25 mouse cellular contexts compared by ENCODE assay signal in the genomic region with DNA sequence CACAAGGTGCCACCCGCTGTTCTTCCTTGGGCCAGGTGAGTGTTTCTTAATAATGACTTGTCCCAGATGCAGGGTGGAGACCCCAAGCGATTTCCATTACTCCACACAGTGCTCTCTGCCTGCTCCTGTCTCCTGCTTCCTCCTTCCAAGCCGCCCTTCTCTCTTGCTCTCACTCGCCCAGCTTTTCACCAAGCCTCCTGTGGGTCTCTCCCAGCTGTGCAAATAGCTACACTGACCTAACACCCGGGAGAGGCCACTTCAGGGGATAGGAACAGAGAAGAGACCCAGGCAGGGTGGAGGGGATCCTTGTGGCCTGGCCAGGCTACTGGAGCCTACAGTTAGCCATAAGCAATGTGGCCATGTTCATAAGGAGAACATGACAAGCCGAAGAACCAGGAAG. TPM values are rescaled to one million over a fixed set of nuclear protein-coding genes. Genes with fewer than 3 reads are reported as not detected.
DNase-seq lines count a peak whose midpoint lies in the region; ATAC-seq lines count a peak whose summit lies in the region.
"Had no signal": no experiment of that assay in that cellular context is flagged by ENCODE, and none has a peak within 500 bp of the region (broad histone marks: within the 10 kb centered on the region; RNA-seq: fewer than 3 reads in every experiment).

No protein-coding gene starts in this region.

- ATAC-seq in lung, embryonic 16.5 days (ENCODE audit: low read depth): peak; percentile 49; the same call in 1 of the 2 replicates
- peak; percentile 59; the same call in 1 of the 2 replicates for ATAC-seq in intestine, embryonic 15.5 days
- 0 out of 2 replicates have a peak, but pooled peaks have one; percentile 56 for ATAC-seq in stomach, embryonic 14.5 days (ENCODE audit: insufficient number of reproducible peaks, insufficient read depth, low FRiP score, low read depth)
- ATAC-seq: forebrain, embryonic 16.5 days had no signal

- no peak overlapping the region for H3K9ac ChIP-seq in lung, embryonic 16.5 days (ENCODE audit: low read length)
- no peak overlapping the region for H3K9ac ChIP-seq in intestine, embryonic 15.5 days
- no peak overlapping the region for H3K9ac ChIP-seq in stomach, embryonic 14.5 days (replicated peaks; ENCODE audit: low read depth, low read length)
- H3K9ac ChIP-seq: embryonic facial prominence, embryonic 13.5 days; forebrain, embryonic 12.5 days; hindbrain, embryonic 12.5 days had no signal

- DNase-seq in lung, postnatal 14 days: no peak
- DNase-seq in left cerebral cortex, postnatal 36 days (ENCODE audit: low spot score in 2 of 2): no peak
- DNase-seq in adrenal gland, adult (ENCODE audit: inconsistent age in 2 of 2, low spot score in 1 of 2): no peak
- DNase-seq: adrenal gland, postnatal 10 days; cerebellum, adult 11-12 months; cerebellum, adult 9-10 months; cerebellum, postnatal 36 days; gastrocnemius, postnatal 10 days; heart, adult 18-20 months; heart, postnatal 10 days; heart, postnatal 4 days had no signal

- H3K4me1 ChIP-seq in lung, embryonic 16.5 days (replicated peaks; ENCODE audit: control insufficient read depth, insufficient read depth, low read length): no peaks in the 10 kb centered on the region
- no peaks in the 10 kb centered on the region for H3K4me1 ChIP-seq in intestine, embryonic 15.5 days (replicated peaks)
- H3K4me1 ChIP-seq in stomach, embryonic 14.5 days (ENCODE audit: control insufficient read depth, insufficient read depth, low read length): no peaks in the 10 kb centered on the region
- H3K4me1 ChIP-seq: embryonic facial prominence, embryonic 13.5 days; forebrain, embryonic 12.5 days; hindbrain, embryonic 12.5 days had no signal

- H3K36me3 ChIP-seq in lung, embryonic 16.5 days (ENCODE audit: control insufficient read depth, insufficient read depth, low read length): no peaks in the 10 kb centered on the region
- no peaks in the 10 kb centered on the region for H3K36me3 ChIP-seq in intestine, embryonic 15.5 days
- H3K36me3 ChIP-seq in stomach, embryonic 14.5 days (ENCODE audit: control insufficient read depth, insufficient read depth, low read length): no peaks in the 10 kb centered on the region
- H3K36me3 ChIP-seq: embryonic facial prominence, embryonic 13.5 days; forebrain, embryonic 12.5 days; heart, embryonic 10.5 days; hindbrain, embryonic 12.5 days had no signal

- 66% methylated on average over 6 of the region's 6 CpGs for WGBS in lung, embryonic 16.5 days
- WGBS in intestine, embryonic 15.5 days: 66% methylated on average over 6 of the region's 6 CpGs
- WGBS in stomach, embryonic 14.5 days: 67% methylated on average over 6 of the region's 6 CpGs

- no peak overlapping the region for H3K4me3 ChIP-seq in lung, embryonic 16.5 days (ENCODE audit: low read length)
- no peak overlapping the region for H3K4me3 ChIP-seq in intestine, embryonic 15.5 days (replicated peaks)
- H3K4me3 ChIP-seq in stomach, embryonic 14.5 days (ENCODE audit: low read depth, low read length): no peak overlapping the region
- H3K4me3 ChIP-seq: embryonic facial prominence, embryonic 13.5 days; forebrain, embryonic 12.5 days; heart, embryonic 10.5 days; hindbrain, embryonic 12.5 days had no signal

- H3K27ac ChIP-seq in lung, embryonic 16.5 days (ENCODE audit: low read length): 0 out of 2 replicates have a peak overlapping the region, but pooled peaks have one; percentile 12
- no peak overlapping the region for H3K27ac ChIP-seq in intestine, embryonic 15.5 days
- 0 out of 2 replicates have a peak overlapping the region, but pooled peaks have one; percentile 52 for H3K27ac ChIP-seq in stomach, embryonic 14.5 days (ENCODE audit: low read length)
- H3K27ac ChIP-seq: embryonic facial prominence, embryonic 13.5 days; forebrain, embryonic 12.5 days; heart, embryonic 10.5 days; hindbrain, embryonic 12.5 days had no signal

- H3K27me3 ChIP-seq in lung, embryonic 16.5 days (ENCODE audit: control insufficient read depth, insufficient read depth, low read depth, low read length): no peaks in the 10 kb centered on the region
- no peaks in the 10 kb centered on the region for H3K27me3 ChIP-seq in intestine, embryonic 15.5 days (replicated peaks)
- H3K27me3 ChIP-seq in stomach, embryonic 14.5 days (ENCODE audit: control insufficient read depth, insufficient read depth, low read length): no peaks in the 10 kb centered on the region
- H3K27me3 ChIP-seq: embryonic facial prominence, embryonic 13.5 days; forebrain, embryonic 12.5 days; hindbrain, embryonic 12.5 days had no signal

- H3K4me2 ChIP-seq in lung, embryonic 16.5 days (ENCODE audit: low read depth, low read length): no peak overlapping the region
- H3K4me2 ChIP-seq in intestine, embryonic 15.5 days (replicated peaks): no peak overlapping the region
- no peak overlapping the region for H3K4me2 ChIP-seq in stomach, embryonic 14.5 days (replicated peaks; ENCODE audit: low read depth, low read length)
- H3K4me2 ChIP-seq: embryonic facial prominence, embryonic 13.5 days; forebrain, embryonic 12.5 days; hindbrain, embryonic 12.5 days had no signal

- intact Hi-C loops in left cerebral cortex, postnatal 36 days (cut with DNase I): no loop called here

- no peaks in the 10 kb centered on the region for H3K9me3 ChIP-seq in lung, embryonic 16.5 days (ENCODE audit: control insufficient read depth, low read length)
- no peaks in the 10 kb centered on the region for H3K9me3 ChIP-seq in intestine, embryonic 15.5 days
- no peaks in the 10 kb centered on the region for H3K9me3 ChIP-seq in stomach, embryonic 14.5 days (ENCODE audit: control insufficient read depth, low read depth, low read length)
- H3K9me3 ChIP-seq: embryonic facial prominence, embryonic 13.5 days; forebrain, embryonic 12.5 days; heart, embryonic 10.5 days; hindbrain, embryonic 12.5 days had no signal

RNA-seq across cellular contexts. Expression of a gene that starts 9.5 kb away (rescaled TPM):
- polyA plus RNA-seq in lung, embryonic 16.5 days (2015; fragmentation: Nextera tagmentation; extraction: Ambion mirVana): not detected in 2 replicates
- 1.2 and 1.9 TPM in 2 replicates for polyA plus RNA-seq in intestine, embryonic 15.5 days (2015; fragmentation: Nextera tagmentation; extraction: Ambion mirVana)
- 0.45 and 0.55 TPM in 2 replicates for polyA plus RNA-seq in stomach, embryonic 14.5 days (2014; fragmentation: Nextera tagmentation; extraction: Ambion mirVana)
- total RNA-seq in left cerebral cortex, postnatal 36 days (2021): not detected
- total RNA-seq: adrenal gland, postnatal 10 days; adrenal gland, postnatal 4 days; CH12.LX; ES-E14; gastrocnemius, postnatal 10 days; gastrocnemius, postnatal 4 days; heart, adult 18-20 months had no signal
- polyA plus RNA-seq: embryonic facial prominence, embryonic 13.5 days; forebrain, embryonic 12.5 days; forebrain, embryonic 16.5 days; frontal cortex, adult 2 months; heart, embryonic 10.5 days; heart, embryonic 14.5 days; hindbrain, embryonic 12.5 days had no signal

RNA-seq across cellular contexts. Expression of a gene that starts 35.1 kb away (rescaled TPM):
- 0.94 and 0.99 TPM in 2 replicates for polyA plus RNA-seq in lung, embryonic 16.5 days (2015; fragmentation: Nextera tagmentation; extraction: Ambion mirVana)
- polyA plus RNA-seq in intestine, embryonic 15.5 days (2015; fragmentation: Nextera tagmentation; extraction: Ambion mirVana): 5.7 and 6.4 TPM in 2 replicates
- polyA plus RNA-seq in stomach, embryonic 14.5 days (2014; fragmentation: Nextera tagmentation; extraction: Ambion mirVana): 4.5 and 6.4 TPM in 2 replicates
- total RNA-seq in left cerebral cortex, postnatal 36 days (2021): under 1 TPM in 1 of 2 experiments, not detected in 1; 0.20 TPM
- total RNA-seq: CH12.LX had no signal
